Mouse (Mus musculus): ENCODE measurements at regions not wholly inside any gene's neighbourhood (a gene's known extent, or its start where the extent isn't known, plus 50 kb on each side); places are given as distances from the start of the nearest gene placed in this dataset.

DNA sequence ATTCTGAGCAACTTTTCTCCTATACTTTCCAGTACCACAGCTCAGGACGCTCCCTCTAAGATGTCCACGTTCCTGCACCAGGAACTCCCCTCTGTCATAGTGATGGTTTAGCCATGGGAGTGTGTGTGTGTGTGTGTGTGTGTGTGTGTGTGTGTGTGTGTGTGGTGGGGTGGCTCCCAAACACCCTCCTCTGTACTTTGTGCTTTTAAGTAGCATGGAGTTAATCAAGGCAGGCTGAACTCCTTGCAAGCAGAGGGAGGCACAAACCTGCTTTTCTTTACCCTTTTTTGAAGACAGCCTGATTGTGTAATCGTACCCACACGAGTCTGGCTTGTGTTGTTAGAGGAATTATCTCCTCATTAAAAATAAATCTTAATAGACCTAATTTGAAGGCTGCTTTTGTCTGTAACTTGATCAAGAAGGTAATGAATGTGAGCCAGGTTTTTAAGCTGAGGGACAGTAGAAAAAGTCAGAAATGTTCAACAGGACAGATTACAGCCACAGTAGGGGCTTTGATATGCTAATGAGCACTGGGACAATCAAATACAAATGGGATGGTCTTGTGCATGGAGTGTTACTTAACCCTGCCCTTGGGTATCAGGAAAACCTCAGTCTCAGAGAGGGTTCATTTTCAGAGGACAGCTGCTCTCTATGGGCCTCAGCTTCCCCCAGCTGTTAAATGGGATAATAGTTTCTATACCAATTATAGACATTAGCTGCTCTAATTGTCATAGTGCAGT is 187.8 kb upstream of the Adamts9 start:
- Histone ChIP-seq H3K9me3 (replicated peaks; ENCODE audit: control insufficient read depth, low read length) (no peaks in the 10 kb centered on the region), H3K9ac (ENCODE audit: low read length) (no peak overlapping the region), H3K4me1 (ENCODE audit: control insufficient read depth, insufficient read depth, low read length) (no peaks in the 10 kb centered on the region), H3K4me2 (ENCODE audit: low read depth, low read length) (no peak overlapping the region), H3K36me3 (ENCODE audit: control insufficient read depth, insufficient read depth, low read length) (no peaks in the 10 kb centered on the region), H3K27me3 (ENCODE audit: control insufficient read depth, insufficient read depth, low read length) (no peaks in the 10 kb centered on the region), H3K27ac (ENCODE audit: low read length) (no peak overlapping the region), H3K4me3 (replicated peaks; ENCODE audit: low read length) (no peak overlapping the region)
- ATAC-seq (ENCODE audit: insufficient read depth, low FRiP score): no peak
- 46% methylated on average over 4 of the region's 4 CpGs for WGBS

DNA sequence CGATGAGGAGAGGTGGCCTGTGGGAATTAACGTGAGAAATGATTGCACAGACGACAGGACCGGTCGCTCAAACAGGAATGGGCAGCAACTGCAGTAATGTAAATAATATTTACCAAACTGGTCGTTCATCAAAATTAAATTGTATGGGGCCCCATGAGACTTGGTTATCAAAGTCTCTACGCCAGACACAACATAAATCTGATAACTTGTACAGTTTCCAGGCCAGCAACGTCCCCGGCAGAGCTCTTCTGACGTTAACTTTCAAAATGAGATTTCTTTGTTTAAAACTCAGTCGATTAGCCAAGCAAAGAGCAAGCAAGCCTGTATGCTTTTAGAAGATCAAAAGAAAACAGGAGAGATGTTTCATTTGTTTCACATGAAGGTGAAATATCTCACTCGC is 176.2 kb upstream of the Adamts9 start:
- Histone ChIP-seq H3K4me3 (replicated peaks; ENCODE audit: low read length) (no peak overlapping the region), H3K9ac (ENCODE audit: low read length) (no peak overlapping the region), H3K27ac (ENCODE audit: low read length) (no peak overlapping the region), H3K4me1 (ENCODE audit: control insufficient read depth, insufficient read depth, low read length) (no peaks in the 10 kb centered on the region), H3K9me3 (replicated peaks; ENCODE audit: control insufficient read depth, low read length) (no peaks in the 10 kb centered on the region), H3K36me3 (ENCODE audit: control insufficient read depth, insufficient read depth, low read length) (no peaks in the 10 kb centered on the region), H3K4me2 (ENCODE audit: low read depth, low read length) (no peak overlapping the region), H3K27me3 (ENCODE audit: control insufficient read depth, insufficient read depth, low read length) (no peaks in the 10 kb centered on the region)
- no peak for ATAC-seq (ENCODE audit: insufficient read depth, low FRiP score)
- WGBS: 34% methylated on average over 12 of the region's 12 CpGs

DNA sequence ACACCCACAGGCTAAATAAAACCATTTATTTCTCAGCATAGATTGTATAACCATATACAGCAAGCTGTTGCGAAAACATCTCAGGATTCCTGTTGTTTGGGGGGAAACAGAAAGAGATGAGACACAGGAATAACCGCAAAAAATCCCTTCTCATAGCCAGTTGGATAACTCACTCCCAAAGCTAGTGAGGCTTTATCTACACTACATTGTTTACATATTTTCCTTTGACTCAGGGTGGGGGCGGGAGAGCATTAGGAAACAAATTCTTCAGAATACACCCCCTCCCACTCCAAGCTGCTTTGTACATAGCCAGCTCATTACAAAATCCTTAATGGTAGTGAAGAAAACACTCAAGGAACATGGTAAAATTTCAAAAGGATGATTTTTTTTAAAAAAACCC is 170.1 kb upstream of the Adamts9 start:
- no peak overlapping the region for H3K9ac ChIP-seq (ENCODE audit: low read length)
- H3K4me2 ChIP-seq (ENCODE audit: low read depth, low read length): no peak overlapping the region
- no peaks in the 10 kb centered on the region for H3K9me3 ChIP-seq (replicated peaks; ENCODE audit: control insufficient read depth, low read length)
- H3K27ac ChIP-seq (ENCODE audit: low read length): no peak overlapping the region
- no peaks in the 10 kb centered on the region for H3K27me3 ChIP-seq (ENCODE audit: control insufficient read depth, insufficient read depth, low read length)
- H3K36me3 ChIP-seq (ENCODE audit: control insufficient read depth, insufficient read depth, low read length): no peaks in the 10 kb centered on the region
- no peak for ATAC-seq (ENCODE audit: insufficient read depth, low FRiP score)
- no peaks in the 10 kb centered on the region for H3K4me1 ChIP-seq (ENCODE audit: control insufficient read depth, insufficient read depth, low read length)
- WGBS: 65% methylated on average over 3 of the region's 3 CpGs
- no peak overlapping the region for H3K4me3 ChIP-seq (replicated peaks; ENCODE audit: low read length)

DNA sequence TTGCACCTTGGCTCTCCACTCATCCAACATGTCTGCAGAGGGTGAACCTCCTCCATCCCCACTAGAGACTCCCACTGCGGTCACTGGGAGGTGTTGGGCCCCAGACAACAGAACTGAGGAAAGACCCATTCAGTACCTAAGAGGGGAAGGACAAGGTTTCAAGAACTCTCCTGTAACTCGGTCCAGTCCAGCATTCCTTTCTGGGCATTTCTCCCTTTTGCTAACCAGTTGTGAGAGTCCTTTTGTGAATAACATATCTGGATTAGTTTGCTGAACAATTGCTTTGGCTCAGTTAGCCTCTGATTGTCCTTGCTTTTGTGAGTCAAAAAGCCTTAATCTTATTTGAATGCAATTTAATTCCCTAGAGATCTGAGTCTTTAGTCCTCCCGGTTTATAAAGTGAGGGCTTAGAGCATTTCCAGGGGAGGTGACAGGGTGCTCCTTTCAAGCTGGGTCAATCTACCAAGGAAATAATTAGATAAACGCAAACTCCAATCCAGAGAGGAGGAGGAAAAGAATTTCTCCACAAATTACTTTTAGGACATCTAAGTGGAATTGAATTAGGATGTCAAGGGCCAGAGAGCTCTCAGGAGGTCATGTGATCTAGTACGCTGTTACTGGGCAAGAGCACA is 151.6 kb upstream of the Adamts9 start:
- ATAC-seq (ENCODE audit: insufficient read depth, low FRiP score): no peak

DNA sequence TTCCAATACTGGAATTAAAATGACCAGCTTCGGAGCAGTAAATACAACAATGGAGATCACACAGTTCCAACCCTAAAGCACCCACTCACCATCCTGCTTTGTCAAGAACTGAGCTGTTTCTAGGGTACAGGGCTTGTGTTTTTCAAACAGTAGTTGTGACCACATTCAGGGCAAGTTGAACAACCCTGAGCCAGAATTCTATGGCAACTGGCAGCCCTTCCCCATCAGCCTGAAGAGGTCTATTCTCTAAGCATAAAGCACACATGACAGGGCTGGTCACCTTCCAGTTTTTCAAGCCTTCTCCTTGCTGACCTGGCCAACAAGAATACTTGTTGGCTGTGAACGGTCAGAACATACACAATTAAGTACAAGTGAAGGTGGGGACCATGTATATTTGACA is 150.5 kb upstream of the Adamts9 start:
- Histone ChIP-seq H3K4me2 (ENCODE audit: low read depth, low read length) (no peak overlapping the region), H3K9me3 (replicated peaks; ENCODE audit: control insufficient read depth, low read length) (no peaks in the 10 kb centered on the region), H3K4me3 (replicated peaks; ENCODE audit: low read length) (no peak overlapping the region), H3K27me3 (ENCODE audit: control insufficient read depth, insufficient read depth, low read length) (no peaks in the 10 kb centered on the region), H3K36me3 (ENCODE audit: control insufficient read depth, insufficient read depth, low read length) (no peaks in the 10 kb centered on the region), H3K9ac (ENCODE audit: low read length) (no peak overlapping the region), H3K27ac (ENCODE audit: low read length) (no peak overlapping the region), H3K4me1 (ENCODE audit: control insufficient read depth, insufficient read depth, low read length) (no peaks in the 10 kb centered on the region)
- no peak for ATAC-seq (ENCODE audit: insufficient read depth, low FRiP score)
- WGBS: 77% methylated on average over 2 of the region's 2 CpGs

More for the DNA sequence above, 151.6 kb upstream of the Adamts9 start:
- no peak overlapping the region for H3K9ac ChIP-seq (ENCODE audit: low read length)
- no peak overlapping the region for H3K4me2 ChIP-seq (ENCODE audit: low read depth, low read length)
- WGBS: 62% methylated on average over 5 of the region's 5 CpGs
- H3K9me3 ChIP-seq (replicated peaks; ENCODE audit: control insufficient read depth, low read length): no peaks in the 10 kb centered on the region
- no peaks in the 10 kb centered on the region for H3K4me1 ChIP-seq (ENCODE audit: control insufficient read depth, insufficient read depth, low read length)
- H3K36me3 ChIP-seq (ENCODE audit: control insufficient read depth, insufficient read depth, low read length): no peaks in the 10 kb centered on the region
- H3K4me3 ChIP-seq (replicated peaks; ENCODE audit: low read length): no peak overlapping the region
- no peak overlapping the region for H3K27ac ChIP-seq (ENCODE audit: low read length)
- no peaks in the 10 kb centered on the region for H3K27me3 ChIP-seq (ENCODE audit: control insufficient read depth, insufficient read depth, low read length)

DNA sequence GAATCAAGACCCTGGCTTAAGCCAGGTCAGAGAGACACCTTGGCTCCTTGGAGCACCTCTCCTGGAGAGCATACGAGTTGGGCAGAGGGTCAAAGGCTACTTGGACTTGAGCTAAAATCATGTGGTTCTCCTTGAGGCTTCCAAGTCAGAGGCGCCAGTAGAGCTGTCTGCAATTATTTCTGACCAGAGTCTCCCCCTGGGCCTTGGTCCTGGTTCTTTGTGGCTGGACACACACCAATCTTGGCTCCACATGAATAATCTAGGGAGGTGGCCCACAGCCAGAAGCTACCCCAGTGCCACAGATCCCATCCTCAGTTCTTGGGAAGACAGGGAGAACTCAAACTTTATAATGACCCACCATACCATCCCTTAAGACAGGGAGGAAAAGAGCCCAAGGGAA is 144.0 kb upstream of the Adamts9 start:
- ATAC-seq (ENCODE audit: insufficient read depth, low FRiP score): no peak
- Histone ChIP-seq H3K27me3 (ENCODE audit: control insufficient read depth, insufficient read depth, low read length) (no peaks in the 10 kb centered on the region), H3K4me1 (ENCODE audit: control insufficient read depth, insufficient read depth, low read length) (no peaks in the 10 kb centered on the region), H3K9ac (ENCODE audit: low read length) (no peak overlapping the region), H3K9me3 (replicated peaks; ENCODE audit: control insufficient read depth, low read length) (no peaks in the 10 kb centered on the region), H3K36me3 (ENCODE audit: control insufficient read depth, insufficient read depth, low read length) (no peaks in the 10 kb centered on the region), H3K27ac (ENCODE audit: low read length) (no peak overlapping the region), H3K4me3 (replicated peaks; ENCODE audit: low read length) (no peak overlapping the region), H3K4me2 (ENCODE audit: low read depth, low read length) (no peak overlapping the region)
- WGBS: 89% methylated on average over 2 of the region's 2 CpGs

DNA sequence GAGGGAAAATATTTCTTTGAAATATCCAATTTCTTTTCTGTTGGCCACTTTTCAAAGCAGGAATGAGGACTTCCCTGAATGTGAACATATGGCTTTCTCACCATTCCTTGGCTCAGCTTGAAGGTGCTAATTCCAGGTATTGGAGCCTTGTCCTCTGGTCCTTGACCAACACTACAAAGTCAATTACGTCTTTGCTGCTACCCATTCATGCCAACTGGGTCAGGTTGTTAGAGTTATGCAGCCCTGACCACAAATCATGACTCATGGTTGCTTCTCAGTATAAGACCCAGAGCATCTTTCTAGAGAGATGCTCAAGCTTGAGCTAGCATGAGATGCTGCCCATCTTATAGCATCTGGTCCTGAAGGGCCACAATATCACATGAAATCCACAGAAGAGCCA is 141.0 kb upstream of the Adamts9 start:
- no peak overlapping the region for H3K4me3 ChIP-seq (replicated peaks; ENCODE audit: low read length)
- no peak for ATAC-seq (ENCODE audit: insufficient read depth, low FRiP score)
- no peaks in the 10 kb centered on the region for H3K9me3 ChIP-seq (replicated peaks; ENCODE audit: control insufficient read depth, low read length)
- WGBS: 84% methylated on average over 1 of the region's 1 CpGs
- no peak overlapping the region for H3K4me2 ChIP-seq (ENCODE audit: low read depth, low read length)
- no peaks in the 10 kb centered on the region for H3K27me3 ChIP-seq (ENCODE audit: control insufficient read depth, insufficient read depth, low read length)
- H3K4me1 ChIP-seq (ENCODE audit: control insufficient read depth, insufficient read depth, low read length): no peaks in the 10 kb centered on the region
- no peak overlapping the region for H3K9ac ChIP-seq (ENCODE audit: low read length)
- no peak overlapping the region for H3K27ac ChIP-seq (ENCODE audit: low read length)
- H3K36me3 ChIP-seq (ENCODE audit: control insufficient read depth, insufficient read depth, low read length): no peaks in the 10 kb centered on the region

DNA sequence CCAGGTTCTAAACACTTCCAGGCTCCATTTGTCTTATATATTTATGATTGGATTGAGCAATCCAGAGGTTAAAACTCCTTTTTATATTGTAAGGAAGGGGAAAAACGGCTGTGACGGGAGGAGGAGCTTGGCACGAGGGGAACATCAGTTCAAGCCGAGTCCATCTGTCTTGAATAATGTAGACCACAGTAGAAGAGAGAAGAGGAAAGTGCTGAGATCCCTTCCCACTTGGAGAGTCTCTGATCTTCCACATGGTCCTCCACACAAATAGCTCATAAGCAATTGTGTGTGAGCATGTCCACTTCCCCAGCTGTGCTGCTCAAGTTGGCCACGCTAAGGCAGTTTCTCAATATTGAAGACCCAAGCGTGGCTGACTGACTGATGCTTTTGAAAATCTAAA is 140.4 kb upstream of the Adamts9 start:
- no peaks in the 10 kb centered on the region for H3K9me3 ChIP-seq (replicated peaks; ENCODE audit: control insufficient read depth, low read length)
- no peaks in the 10 kb centered on the region for H3K36me3 ChIP-seq (ENCODE audit: control insufficient read depth, insufficient read depth, low read length)
- H3K9ac ChIP-seq (ENCODE audit: low read length): no peak overlapping the region
- no peak overlapping the region for H3K4me2 ChIP-seq (ENCODE audit: low read depth, low read length)
- no peaks in the 10 kb centered on the region for H3K4me1 ChIP-seq (ENCODE audit: control insufficient read depth, insufficient read depth, low read length)
- no peaks in the 10 kb centered on the region for H3K27me3 ChIP-seq (ENCODE audit: control insufficient read depth, insufficient read depth, low read length)
- ATAC-seq (ENCODE audit: insufficient read depth, low FRiP score): no peak
- 62% methylated on average over 6 of the region's 6 CpGs for WGBS
- no peak overlapping the region for H3K4me3 ChIP-seq (replicated peaks; ENCODE audit: low read length)
- H3K27ac ChIP-seq (ENCODE audit: low read length): no peak overlapping the region

DNA sequence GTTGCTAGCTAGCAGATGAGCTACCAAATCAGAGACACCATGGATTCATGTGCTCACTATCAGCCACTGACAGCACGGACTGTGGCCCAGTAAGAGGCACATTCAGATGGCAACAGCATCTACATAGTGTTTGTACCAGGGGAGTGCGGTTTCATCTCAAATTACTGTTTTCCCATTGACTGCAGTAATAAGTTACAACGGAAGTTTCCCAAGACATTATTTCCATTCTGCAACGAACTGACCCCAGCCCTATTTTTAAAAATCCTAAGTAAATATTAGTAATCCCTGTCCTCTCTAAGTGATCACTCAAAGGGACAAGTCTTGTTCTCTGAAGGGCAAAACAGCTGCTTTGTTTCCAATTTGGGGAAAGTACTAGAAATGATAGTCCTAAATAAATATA is 138.9 kb upstream of the Adamts9 start:
- H3K9ac ChIP-seq (ENCODE audit: low read length): no peak overlapping the region
- no peak overlapping the region for H3K4me2 ChIP-seq (ENCODE audit: low read depth, low read length)
- H3K9me3 ChIP-seq (replicated peaks; ENCODE audit: control insufficient read depth, low read length): no peaks in the 10 kb centered on the region
- H3K4me1 ChIP-seq (ENCODE audit: control insufficient read depth, insufficient read depth, low read length): no peaks in the 10 kb centered on the region
- 32% methylated on average over 4 of the region's 4 CpGs for WGBS
- H3K27ac ChIP-seq (ENCODE audit: low read length): no peak overlapping the region
- ATAC-seq (ENCODE audit: insufficient read depth, low FRiP score): 0 out of 2 replicates have a peak, but pooled peaks have one; percentile 33
- H3K27me3 ChIP-seq (ENCODE audit: control insufficient read depth, insufficient read depth, low read length): no peaks in the 10 kb centered on the region
- no peak overlapping the region for H3K4me3 ChIP-seq (replicated peaks; ENCODE audit: low read length)
- H3K36me3 ChIP-seq (ENCODE audit: control insufficient read depth, insufficient read depth, low read length): no peaks in the 10 kb centered on the region
